Mouse (Mus musculus): Measurements from ENCODE around the gene Hsdl1.

DNA sequence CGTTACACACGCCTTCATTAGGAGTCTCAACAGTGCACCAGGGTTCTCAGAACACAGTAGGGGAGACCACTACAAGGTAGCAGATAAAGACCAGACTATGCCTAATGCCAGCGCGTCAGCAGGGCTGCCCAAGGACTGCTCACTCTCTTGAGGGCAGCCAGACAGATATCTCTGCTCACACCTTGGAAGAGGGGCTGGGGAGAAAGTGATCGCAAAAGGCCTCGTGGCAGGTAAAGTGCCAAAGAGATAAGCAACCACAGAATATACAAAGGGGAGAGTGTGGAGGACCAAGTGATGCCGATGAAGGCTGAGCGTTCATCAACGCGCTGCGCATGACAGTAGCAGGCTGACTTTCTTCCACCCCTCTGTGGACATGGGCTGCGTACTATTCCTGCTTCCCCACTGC is 29.4 kb upstream of the Hsdl1 start:
- no peak for TF ChIP-seq CTCF (IDR thresholded peaks at IDR 0.05; ENCODE audit: borderline replicate concordance, control insufficient read depth, extremely low read depth, insufficient read depth, low read length, poor library complexity)
- TF ChIP-seq POLR2A (IDR thresholded peaks at IDR 0.05; ENCODE audit: control insufficient read depth, extremely low read depth, insufficient read depth, low read length, poor library complexity): no peak
